Mouse (Mus musculus) kidney, adult 11 months (tissue): ENCODE measurements at regions not wholly inside any gene's neighbourhood (a gene's known extent, or its start where the extent isn't known, plus 50 kb on each side); places are given as distances from the start of the nearest gene placed in this dataset.

Experiments used
- DNase-seq: peaks from one replicate; pipeline ENCODE4 v3.0.0; 2022

DNA sequence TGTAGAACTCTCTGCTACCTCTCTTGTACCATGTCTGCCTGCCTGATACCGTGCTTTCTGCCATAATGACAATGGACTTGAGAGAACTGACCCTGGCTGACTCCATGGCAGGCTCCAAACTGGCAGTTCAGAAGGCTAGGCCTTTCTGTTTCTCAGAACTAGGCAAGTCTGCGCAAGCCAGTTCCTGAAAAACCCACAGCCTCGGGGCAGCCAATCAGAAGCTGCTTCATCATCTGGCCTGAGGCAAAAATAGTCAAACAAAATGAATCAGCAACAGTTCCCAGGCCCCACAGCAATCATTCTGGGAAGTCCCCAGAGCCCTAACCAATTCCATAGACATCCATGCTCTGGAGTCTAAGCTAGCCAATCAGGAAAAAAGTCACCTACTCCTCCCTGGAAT is 284.5 kb downstream of the Olfr1505 start:
- no peak for DNase-seq

DNA sequence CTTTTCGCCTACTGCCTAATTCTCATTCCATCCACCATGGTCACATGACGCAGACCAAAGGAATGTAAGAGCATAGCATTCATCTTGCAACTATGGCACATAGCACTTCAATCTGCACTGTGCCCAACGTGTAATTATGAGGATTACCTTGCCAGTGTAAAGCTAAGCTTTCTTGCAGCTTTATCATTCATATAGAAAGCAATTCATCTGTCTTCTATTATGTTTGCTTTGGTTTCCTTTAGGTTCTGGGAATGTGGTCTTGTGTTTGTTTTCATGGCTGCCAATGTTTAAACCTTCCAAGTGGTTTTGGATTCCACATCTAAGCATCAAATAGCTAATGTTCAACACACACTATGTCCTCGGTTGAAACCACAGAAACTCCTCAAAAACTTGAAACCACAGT is 307.2 kb downstream of the Olfr1505 start:
- no peak for DNase-seq

DNA sequence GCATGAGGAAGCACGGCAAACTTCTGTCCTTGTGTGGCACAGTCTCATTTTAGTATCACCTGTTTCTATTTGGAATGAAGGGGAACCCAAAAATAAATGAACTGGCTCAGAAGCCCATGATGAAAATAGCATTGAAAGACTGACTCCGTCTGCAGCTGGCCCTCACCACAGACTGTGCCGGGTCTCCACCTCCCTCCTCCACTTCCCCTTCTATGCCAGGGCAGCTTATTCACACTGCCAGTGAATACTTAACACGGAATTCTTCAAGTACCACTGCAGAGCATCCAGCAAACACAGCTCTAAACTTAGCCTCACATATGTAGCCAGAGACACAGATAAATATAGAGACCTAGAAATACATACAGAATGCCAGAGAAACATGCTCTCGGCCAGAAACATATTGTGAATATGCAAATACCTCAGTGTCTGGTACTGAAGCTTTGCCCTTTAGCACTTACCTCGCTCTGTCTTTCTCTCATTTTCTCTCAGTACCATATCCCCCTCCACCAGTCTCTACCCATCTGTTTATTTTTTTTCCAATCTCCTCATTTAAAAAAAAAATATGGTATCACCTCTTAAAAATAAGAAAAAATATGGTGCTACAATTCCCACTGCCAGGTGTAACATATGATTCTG is 311.8 kb downstream of the Olfr1505 start:
- no peak for DNase-seq

DNA sequence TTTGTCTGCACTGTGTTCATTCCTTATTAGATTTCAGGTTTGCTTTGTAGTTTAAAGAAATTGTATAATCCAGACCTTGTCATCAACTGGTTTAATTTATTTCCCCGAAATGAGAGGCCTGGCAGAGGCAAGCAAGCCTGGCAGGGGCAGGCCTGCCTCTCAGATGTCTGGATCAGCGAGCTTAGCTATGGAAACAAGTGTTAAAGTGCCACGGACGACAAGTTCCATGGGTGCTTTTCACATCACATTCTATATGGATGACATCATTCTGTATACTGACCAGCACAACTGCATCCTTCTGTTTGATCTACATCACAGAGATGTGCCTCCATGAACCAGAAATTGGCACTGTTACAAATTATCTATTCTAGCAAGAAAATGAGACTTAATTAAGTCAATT is 312.5 kb downstream of the Olfr1505 start:
- no peak for DNase-seq

DNA sequence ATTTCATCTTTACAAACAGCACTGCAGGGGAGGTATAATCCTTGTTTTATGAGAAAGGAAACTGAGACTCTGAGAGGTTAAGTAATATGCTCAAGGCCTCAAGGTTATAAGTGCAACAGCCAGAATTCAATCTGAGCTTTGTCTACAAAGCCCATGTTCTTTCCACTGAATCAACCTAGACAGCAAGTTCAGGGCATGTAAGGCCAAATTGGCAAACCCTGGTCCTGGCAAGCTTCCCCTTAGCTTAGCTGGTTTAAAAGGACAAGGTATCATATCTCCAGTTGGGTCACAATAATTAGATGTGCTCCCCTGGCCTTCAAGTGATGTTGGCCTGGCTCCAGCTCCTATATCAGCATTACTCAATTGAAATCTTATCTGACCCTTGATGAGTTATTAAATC is 313.2 kb downstream of the Olfr1505 start:
- no peak for DNase-seq

DNA sequence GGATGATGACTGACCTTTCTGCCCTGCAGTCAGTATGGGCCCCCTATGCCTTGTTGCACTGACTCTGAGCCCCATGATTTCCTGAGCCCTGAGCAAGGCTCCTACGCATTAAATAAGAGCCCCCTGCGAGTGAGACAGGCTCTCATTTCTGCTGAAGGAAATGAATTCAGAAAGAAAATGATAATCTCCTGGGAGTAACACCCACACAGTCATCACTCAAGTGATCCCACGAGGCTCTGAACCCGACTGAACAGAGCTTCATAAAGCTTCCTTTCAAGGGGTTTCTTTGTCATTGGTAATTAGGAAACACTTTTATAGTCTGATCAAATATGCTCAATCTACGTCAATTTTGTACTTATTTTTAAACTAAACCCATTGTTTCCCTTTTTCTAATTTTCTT is 330.2 kb downstream of the Olfr1505 start:
- no peak for DNase-seq

DNA sequence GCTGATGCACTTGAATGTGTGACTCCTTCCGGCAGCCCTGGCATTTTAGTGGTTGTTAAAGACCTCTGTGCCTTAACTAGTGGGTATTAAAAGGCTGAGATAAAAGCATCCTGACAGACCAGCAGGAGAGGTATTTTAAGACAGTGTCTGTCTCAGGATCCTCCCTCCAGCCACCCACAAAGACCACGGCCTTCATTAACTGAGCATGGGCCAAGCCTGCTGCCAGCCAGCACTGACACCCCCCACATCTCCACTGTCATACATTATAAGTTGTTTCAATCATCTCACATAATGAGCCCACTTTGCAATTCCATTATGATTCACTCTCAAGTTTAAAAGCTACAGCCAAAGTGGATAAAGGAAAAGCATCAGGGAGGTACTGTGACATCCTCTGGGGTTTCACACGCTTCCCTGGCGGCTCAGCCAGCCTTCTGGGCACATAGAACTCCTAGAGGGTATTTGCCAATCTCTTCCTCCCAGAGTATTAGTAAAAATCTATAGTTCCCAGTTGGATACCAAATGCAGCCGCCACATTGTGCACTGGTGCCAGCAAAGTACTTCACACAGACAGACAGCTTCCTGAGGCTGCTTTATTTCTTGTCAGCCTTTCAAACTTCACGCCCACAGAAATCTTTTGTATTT is 333.8 kb downstream of the Olfr1505 start:
- no peak for DNase-seq

DNA sequence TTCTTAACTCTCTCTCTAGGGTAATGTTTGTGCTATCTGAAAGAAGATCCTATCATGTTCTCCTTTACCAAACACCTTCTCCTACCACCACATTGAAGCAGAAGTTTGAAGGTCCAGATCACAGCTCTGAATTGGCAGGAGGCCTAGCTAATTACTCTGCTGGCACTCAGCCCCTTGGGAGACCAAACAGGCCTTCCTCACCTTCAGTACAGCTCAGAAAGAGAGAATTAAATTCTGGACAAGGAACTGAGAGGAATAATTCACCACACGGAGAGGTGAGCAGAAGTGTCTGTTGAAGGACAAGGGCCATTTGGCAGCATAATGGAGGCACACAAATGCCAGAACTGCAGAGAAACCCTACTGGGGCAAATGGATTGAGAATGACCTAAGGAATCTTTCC is 334.6 kb downstream of the Olfr1505 start:
- DNase-seq: no peak

DNA sequence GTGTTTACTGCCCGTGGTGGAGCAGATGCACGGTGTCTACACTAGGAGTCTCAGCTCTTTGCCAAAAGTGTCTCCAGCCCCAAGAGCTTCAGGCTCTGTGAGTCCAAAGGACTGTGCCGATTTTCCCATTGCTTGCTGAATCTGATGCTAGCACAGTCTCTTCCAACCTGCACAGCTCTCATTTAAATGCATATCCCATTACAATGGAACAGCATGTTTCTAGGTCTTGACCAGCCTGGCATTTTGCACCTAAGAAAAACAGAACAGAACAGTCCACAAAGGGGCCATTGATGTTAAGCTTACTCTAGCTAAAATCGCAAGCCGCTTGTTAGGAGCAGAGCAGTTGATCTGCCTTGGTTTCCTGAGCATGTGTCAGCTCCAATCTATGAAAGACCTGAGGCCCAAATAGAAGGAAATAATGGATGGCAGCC is 339.2 kb downstream of the Tle4 start:
- no peak for DNase-seq

DNA sequence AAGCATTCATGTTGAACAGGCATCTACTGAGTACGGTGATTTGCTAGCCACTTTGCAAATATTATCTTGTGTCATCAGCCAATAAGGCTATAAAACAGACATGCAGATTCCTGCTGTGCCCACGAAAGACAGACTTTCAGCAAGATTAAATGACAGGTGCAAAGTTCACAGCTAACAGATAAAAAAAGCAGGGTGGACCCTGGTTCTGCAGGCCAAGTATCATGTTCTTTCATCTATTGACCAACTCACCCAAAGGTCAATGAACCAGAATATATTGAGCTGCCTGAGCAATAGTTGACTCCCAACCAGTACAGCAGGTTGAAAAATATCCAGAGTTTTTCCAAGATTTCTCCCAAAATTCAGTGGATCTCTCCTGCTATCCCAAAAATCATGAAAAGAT is 338.6 kb downstream of the Tle4 start:
- no peak for DNase-seq

DNA sequence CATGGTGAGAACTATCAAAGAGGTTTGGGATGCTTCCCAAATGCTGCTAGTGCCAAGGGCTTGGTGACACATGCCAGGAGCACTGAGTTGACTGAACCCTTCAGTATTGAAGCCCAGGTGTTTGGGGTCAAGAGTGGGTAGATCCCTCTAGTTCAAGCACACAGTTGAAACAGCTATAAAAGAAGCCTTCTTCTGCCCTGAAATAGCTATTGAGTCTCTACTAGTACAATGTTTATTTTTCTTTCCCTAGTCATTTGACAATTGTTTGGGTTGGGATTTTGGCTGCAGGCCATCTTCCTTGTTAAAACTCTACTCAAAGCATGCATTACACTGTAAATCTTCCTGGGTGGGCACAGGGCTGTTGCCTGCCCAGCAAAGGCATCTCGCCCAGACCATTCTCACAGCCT is 308.5 kb downstream of the Tle4 start:
- no peak for DNase-seq

DNA sequence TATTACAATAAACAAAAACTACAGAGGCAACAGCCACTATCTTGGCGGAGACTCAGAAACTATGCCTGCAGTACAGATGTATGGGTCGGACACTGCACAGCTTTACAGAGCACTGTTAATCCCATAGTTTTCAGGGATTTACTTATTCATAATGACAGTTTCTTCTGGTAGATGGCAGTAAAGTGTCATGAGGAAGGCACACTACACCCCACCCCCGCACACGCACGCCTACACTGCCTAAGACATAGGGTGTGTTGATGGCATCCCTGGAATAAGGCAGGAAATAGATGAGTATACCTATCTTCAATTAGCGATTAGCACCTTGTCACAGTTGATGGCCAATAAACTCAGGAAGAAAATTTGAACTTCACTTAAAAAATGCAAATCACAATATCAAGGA is 306.9 kb downstream of the Tle4 start:
- DNase-seq: no peak

DNA sequence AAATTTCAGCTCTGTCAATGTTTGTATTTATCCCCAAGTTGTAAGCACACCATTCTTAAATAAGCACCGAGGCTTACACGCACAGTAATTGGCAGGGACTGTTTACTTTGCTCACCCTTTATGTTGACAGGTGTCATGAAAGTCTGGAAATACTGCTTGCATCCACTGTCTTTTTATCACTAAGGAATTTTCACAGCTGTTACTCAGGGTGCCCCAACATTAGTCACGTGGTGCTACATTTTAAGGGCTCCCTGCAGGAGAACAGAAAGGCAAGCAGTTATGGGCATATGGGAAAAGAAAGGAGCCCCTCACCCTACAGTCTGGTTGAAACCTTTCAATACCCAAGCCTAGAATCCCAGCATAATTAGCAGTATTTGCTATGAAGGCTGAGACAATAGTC is 304.7 kb downstream of the Tle4 start:
- no peak for DNase-seq

DNA sequence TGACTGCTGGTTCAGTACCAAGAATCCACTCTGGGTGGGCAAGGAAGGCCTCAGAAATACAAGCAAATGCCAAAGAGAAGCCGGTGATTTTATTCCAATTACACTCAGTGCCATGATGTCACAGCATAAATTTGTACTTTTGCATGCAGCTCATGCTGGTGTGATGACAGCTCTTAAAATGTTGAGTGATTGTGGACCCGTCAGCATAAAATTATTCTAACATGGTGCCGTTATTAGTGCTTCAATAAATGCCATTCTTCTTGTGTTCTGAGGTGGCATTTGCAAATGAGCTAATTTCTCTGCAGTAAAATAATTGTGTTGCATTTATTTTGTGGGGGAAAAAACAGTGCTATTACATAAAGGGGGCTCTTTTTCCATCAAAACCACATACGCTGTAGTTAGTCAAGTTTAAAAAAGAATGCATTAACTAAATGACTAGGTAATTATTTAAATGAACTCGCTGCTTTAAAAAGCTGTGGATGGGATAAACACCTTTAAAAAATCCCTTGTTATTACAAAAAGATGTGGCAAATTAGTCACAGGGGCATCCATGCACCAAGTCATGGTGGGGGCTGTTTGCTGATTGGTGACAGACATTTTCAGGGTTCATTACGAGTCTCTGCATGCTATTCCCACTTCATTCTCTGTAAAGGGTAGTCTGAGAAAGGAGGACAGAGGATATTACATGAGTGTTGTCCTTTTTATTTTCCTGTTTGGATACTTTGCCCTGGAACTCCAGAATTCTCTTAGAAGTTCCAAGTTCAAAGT is 296.5 kb downstream of the Tle4 start:
- DNase-seq: no peak

DNA sequence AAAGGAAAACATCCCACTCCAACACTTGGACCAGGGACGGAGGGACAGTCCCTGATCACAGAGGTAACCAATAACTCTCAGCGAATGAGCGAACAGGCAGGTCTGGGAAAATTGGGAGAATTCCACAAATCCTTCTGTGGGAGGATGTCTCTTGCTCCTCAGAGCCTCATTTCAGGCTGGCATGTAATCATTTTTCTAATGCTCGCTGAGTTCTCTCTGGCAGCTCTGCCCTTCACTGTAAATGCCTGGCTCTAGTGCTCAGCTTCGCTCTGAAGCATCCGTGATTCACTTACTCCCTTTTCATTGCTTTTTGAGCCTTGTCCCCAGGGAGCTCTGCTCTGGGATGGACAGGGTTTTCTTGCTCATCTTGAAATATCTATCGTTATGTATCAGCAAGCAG is 283.6 kb downstream of the Tle4 start:
- DNase-seq: no peak

DNA sequence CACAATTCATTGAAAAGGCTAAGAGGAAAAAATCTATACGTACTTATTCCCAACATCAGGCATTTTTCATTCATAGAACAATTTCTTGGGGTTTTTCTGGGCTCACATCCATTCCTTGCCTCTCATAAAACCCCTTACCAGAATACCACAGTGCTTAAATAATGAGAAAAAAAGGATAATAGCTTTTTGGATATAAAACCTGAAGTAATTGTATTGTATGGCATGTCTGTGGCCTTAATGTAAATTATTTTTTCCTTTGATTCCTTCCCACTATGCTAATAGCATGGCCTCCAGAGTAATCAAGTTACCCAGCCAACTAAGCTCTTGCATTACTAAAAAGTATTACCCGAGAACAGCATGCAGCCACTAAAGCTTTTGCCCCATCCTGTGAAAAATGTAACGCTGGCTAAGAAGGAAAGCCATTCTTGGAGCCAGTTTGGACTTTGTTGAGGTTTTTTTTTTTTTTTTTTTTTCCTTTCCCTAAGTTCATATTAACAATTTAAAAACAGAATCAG is 278.1 kb downstream of the Tle4 start:
- DNase-seq: no peak

DNA sequence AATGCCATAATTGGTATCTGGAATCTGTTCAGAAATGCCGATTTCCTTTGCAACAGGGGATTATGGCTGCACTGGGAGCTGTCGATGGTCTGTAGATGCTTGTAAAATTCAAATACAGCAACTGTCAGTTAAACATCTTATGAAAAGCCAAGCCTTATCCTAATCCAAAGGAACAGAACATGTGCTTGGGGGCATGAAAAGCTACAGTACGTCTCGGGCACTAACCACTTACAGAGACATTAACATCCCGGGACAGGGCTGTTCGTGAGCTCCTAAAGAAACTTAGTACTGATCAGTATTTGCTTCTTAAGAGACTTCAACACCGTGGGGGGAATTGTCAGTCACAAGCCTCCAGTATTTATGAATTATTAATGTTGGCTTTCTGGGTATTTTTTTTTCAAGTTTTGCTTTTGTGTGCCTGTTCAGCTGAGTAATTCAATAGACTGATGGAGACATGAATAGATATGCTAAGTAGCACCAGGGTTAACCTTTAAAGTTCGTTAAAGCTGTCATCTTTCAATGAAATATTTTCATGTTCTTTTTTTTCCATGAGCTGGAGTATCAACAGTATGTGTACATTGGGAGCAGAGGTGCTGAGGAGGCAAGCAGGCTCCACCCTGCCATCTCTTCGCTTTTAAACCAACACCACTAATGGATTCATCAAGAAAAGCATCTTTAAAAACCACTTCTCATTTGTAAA is 272.3 kb downstream of the Tle4 start:
- no peak for DNase-seq

DNA sequence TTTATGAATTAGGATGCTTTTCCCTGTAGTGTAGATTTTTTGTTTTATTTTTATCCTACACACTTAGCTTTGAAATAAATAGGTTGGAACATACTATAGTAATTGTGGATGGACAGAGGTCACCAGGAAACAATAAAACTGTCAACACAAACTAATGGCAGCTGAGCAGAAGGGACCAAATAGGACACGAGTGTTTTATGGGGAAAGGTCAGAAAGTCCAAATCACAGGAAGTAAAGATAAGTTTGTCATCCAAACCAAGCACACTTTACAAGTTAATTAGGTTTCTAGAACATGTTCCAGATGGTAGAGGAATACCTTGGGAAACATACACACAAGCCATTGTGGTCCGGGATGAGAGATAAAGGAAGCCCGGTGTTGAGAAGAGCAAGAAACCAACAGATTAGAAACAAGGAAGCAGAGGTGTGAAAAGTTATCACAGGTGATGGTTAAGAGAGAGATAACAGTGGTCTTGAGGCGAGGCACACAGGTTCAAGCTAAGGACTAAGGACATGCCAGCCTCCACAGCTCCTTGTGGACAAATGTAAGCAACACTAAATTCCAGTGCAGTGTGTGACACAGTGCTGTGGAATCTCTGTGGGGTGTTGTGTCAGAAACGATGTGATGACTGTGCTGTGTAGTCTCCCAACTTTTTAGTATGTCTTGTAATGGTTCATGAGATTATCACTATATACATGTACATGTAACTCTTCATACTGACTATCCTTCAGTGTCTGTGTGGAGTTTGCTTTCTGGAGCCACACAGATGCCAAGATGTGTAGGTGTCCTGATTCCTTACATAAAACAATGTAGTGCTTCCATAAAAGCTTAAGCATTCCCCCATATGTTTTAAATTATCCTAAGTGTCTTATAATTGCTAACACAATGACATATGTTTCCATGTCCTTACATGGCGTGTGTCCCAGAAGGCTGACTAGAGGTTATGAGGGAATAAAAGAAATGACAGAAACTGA is 264.5 kb downstream of the Tle4 start:
- DNase-seq: no peak

DNA sequence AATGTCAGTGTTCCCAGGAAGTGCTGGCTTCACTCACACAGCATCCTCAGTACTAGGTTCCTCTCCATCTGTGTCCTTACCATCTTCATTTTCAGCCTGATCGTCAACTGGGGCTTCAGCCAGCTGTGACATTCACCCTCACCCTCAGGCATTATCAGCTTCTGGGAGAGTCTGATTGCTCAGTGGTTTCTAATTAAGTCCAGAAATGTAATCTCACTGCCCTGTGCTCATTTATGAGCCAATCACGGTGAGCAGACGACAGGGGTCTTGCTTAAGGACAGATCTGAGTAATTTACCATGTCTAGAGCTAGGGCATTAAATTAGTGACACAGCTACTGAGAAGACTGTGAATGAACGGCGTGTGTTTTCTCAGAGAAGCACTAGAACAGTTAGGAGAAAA is 260.8 kb downstream of the Tle4 start:
- DNase-seq: no peak

DNA sequence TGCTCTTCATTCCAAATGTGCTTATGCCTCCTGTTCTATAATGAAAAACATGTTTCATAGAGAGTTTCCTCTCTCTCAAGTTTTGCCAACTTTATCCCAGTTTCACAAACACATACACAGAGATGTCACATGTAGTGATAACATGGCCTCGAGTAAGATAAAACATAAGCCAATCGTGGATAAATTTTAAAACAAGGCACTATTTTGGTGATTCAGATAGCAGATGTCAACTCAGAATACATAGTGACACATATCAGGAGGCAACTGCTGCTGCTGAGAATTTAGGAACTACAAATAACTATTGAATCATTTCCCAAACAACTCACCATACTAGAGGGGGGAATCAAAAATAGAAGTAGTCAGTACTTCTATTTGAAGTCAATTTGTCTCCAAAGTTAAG is 257.1 kb downstream of the Tle4 start:
- DNase-seq: no peak

DNA sequence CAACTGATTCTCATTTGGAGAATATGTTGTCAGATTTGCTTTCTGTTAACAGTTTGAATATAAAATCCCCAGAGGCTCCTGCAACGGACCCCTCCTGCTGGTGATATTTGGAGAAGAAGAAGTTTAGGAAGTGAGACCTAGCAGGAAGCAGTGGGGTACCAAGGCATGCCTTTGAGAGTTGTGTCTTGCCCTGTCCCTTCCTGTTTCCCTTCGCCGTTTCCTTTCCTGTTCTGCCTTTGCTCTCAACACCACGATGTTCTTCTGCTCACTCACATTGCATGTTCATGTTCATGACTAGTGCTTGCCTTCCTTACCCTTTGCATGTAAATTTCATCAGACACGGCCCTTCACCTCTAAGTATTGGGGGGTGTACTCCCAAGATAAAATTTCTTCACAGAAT is 254.0 kb downstream of the Tle4 start:
- no peak for DNase-seq

DNA sequence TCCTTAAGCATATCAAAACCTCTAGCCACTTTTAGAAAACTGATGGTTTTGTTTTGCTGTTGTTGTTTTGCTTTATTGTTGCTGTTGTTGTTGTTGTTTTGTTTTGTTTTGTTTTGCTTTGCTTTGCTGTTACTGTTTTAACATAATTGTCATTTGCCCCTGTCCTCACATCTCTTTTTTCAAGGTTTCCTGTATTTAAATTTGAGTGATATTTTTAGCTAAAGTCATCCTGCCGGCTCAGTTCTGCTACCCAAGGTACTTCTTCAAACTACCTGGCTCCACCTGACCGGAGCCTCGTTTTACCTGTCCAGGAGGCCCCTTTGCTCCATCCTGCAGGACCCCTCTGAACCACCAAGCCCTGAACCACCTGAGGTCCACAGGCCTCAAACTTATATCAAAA is 253.4 kb downstream of the Tle4 start:
- no peak for DNase-seq
